8 mouse cellular contexts compared by ENCODE assay signal in the genomic region with DNA sequence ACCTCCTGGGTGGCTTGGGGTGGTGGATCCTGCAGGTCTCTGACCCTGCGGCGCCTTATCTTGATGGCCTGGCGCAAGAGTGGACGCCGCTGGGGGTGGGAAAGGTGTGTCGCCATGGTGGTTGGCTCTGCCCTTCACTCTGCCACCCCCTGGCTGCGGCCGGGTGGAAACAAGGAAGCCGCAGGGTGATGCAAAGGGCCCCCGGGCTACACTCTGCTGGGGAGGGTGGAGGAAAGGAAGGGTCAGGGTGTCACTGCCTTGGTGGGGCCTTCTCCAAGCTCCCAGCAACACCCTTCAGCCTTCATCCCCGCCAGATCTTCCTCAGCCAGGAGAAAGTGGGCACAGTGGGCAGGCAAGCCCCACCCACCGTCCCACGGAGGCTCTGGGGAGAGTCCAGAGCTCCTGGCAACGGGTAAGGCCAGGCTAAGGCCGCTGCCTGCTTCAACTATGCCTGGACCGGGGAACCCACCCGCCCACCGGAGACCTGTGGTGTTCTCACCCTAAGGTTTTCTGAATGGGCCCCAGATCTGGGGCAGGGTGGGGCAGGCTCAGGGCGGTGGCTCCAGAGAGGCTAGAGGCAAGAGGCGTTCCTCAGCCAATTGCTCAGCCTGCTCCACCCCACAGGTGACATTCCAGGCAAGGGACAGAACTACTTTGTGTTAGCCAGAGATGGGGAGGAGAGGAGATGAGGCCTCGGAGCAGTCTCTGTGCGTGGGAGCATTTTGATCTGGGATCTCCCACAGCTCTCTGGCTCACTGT. TPM values are rescaled to one million over a fixed set of nuclear protein-coding genes. Genes with fewer than 3 reads are reported as not detected.
A peak's percentile ranks its signal among the peaks of the same experiment; 100 is the strongest.
DNase-seq lines count a peak whose midpoint lies in the region; ATAC-seq and TF ChIP-seq lines count a peak whose summit lies in the region.

Gene Unc13d, minus strand, starts transcription at position 516 of the 759 bp plus-strand sequence.

- H3K9me3 ChIP-seq in forebrain, postnatal 0 days (ENCODE audit: low read length): no peaks in the 10 kb centered on the region
- no peaks in the 10 kb centered on the region for H3K9me3 ChIP-seq in midbrain, postnatal 0 days (ENCODE audit: low read length)

- TF ChIP-seq POLR2A in bone marrow, adult 2 months (IDR thresholded peaks at IDR 0.05; ENCODE audit: borderline replicate concordance, control insufficient read depth, low read depth, low read length): peak; percentile 85
- no peak for TF ChIP-seq POLR2A in liver, adult 2 months (IDR thresholded peaks at IDR 0.05; ENCODE audit: extremely low read depth, insufficient read depth, low read length)

- peaks cover 2% of the 10 kb centered on the region; the same call in 1 of the 2 replicates for H3K4me1 ChIP-seq in bone marrow, adult 2 months (ENCODE audit: control insufficient read depth, insufficient read depth, low read length)
- 0 out of 2 replicates have a peak, but pooled peaks cover 3% of the 10 kb centered on the region for H3K4me1 ChIP-seq in forebrain, postnatal 0 days (ENCODE audit: insufficient read depth)
- no peaks in the 10 kb centered on the region for H3K4me1 ChIP-seq in liver, adult 2 months (ENCODE audit: control insufficient read depth, insufficient read depth, low read length)
- no peaks in the 10 kb centered on the region for H3K4me1 ChIP-seq in midbrain, postnatal 0 days (ENCODE audit: insufficient read depth, low read length)

- no peaks in the 10 kb centered on the region for H3K79me2 ChIP-seq in liver, adult 2 months (ENCODE audit: control insufficient read depth, insufficient read depth, low read length)

- peak within 1 kb of the TSS; percentile 98 for H3K27ac ChIP-seq in bone marrow, adult 2 months (ENCODE audit: control insufficient read depth, insufficient read depth, low read depth, low read length, poor library complexity)
- no peak within 1 kb of the TSS for H3K27ac ChIP-seq in forebrain, postnatal 0 days (ENCODE audit: low read depth, low read length)
- peak within 1 kb of the TSS; percentile 40; the same call in 1 of the 2 replicates for H3K27ac ChIP-seq in liver, adult 2 months (replicated peaks; ENCODE audit: insufficient read depth, low read depth, low read length)
- H3K27ac ChIP-seq in midbrain, postnatal 0 days (ENCODE audit: low read depth, low read length): no peak within 1 kb of the TSS

- ATAC-seq in forebrain, postnatal 0 days: no peak
- ATAC-seq in midbrain, postnatal 0 days (ENCODE audit: low FRiP score): no peak

- 0 out of 2 replicates have a peak within 1 kb of the TSS, but pooled peaks have one; percentile 14 for H3K9ac ChIP-seq in forebrain, postnatal 0 days
- H3K9ac ChIP-seq in liver, adult 2 months (ENCODE audit: low read depth, low read length): peak within 1 kb of the TSS; percentile 69
- peak within 1 kb of the TSS; percentile 50; the same call in 1 of the 2 replicates for H3K9ac ChIP-seq in midbrain, postnatal 0 days (replicated peaks; ENCODE audit: low read length, poor library complexity, severe bottlenecking)

- H3K4me3 ChIP-seq in bone marrow, adult 2 months (replicated peaks; ENCODE audit: control insufficient read depth, low read depth, low read length): peak within 1 kb of the TSS; percentile 71
- H3K4me3 ChIP-seq in forebrain, postnatal 0 days (ENCODE audit: low read depth, low read length): no peak within 1 kb of the TSS
- peak within 1 kb of the TSS; percentile 56 for H3K4me3 ChIP-seq in liver, adult 2 months (ENCODE audit: insufficient read depth, low read depth, low read length)
- H3K4me3 ChIP-seq in midbrain, postnatal 0 days (ENCODE audit: low read depth, low read length): no peak within 1 kb of the TSS

- WGBS in bone marrow, adult 2 months: 2% methylated on average over 22 of the region's 22 CpGs
- 71% methylated on average over 22 of the region's 22 CpGs for WGBS in forebrain, postnatal 0 days
- 54% methylated on average over 22 of the region's 22 CpGs for WGBS in liver, adult 2 months
- 67% methylated on average over 22 of the region's 22 CpGs for WGBS in midbrain, postnatal 0 days

- peaks cover 40% of the 10 kb centered on the region for H3K36me3 ChIP-seq in forebrain, postnatal 0 days (ENCODE audit: insufficient read depth)
- peaks cover 16% of the 10 kb centered on the region for H3K36me3 ChIP-seq in liver, adult 2 months (ENCODE audit: control insufficient read depth, insufficient read depth, low read length)
- peaks cover 32% of the 10 kb centered on the region for H3K36me3 ChIP-seq in midbrain, postnatal 0 days (ENCODE audit: insufficient read depth, low read length)

- DNase-seq in cerebellum, adult 11 months: peak; percentile 39
- no peak for DNase-seq in cerebellum, postnatal 4 days (ENCODE audit: low spot score in 2 of 2)
- no peak for DNase-seq in forebrain, postnatal 0 days
- no peak for DNase-seq in liver, adult 2 months (ENCODE audit: extremely low read depth, low read depth, low spot score)
- no peak for DNase-seq in midbrain, postnatal 0 days (ENCODE audit: low spot score)
- DNase-seq in thymus, postnatal 36 days: peak; percentile 77 to 86
- DNase-seq in frontal cortex, postnatal 14 days (ENCODE audit: low spot score in 2 of 2): no peak

- H3K27me3 ChIP-seq in forebrain, postnatal 0 days (ENCODE audit: insufficient read depth, low read length): no peaks in the 10 kb centered on the region
- no peaks in the 10 kb centered on the region for H3K27me3 ChIP-seq in liver, adult 2 months (ENCODE audit: control insufficient read depth, insufficient read depth, low read length)
- H3K27me3 ChIP-seq in midbrain, postnatal 0 days (ENCODE audit: insufficient read depth, low read length): no peaks in the 10 kb centered on the region

- H3K4me2 ChIP-seq in forebrain, postnatal 0 days (ENCODE audit: low read depth): 0 out of 2 replicates have a peak within 1 kb of the TSS, but pooled peaks have one; percentile 19
- H3K4me2 ChIP-seq in midbrain, postnatal 0 days (ENCODE audit: low read depth, low read length, poor library complexity, severe bottlenecking): peak within 1 kb of the TSS; percentile 32

- peak; percentile 55 for TF ChIP-seq CTCF in bone marrow, adult 2 months (IDR thresholded peaks at IDR 0.05; ENCODE audit: control insufficient read depth, insufficient read depth, low read length)
- TF ChIP-seq CTCF in forebrain, postnatal 0 days (IDR thresholded peaks at IDR 0.05; ENCODE audit: low read depth): no peak
- TF ChIP-seq CTCF in liver, adult 2 months (IDR thresholded peaks at IDR 0.05; ENCODE audit: low read depth, low read length): peak; percentile 47; the same call in 1 of the 2 replicates
- TF ChIP-seq CTCF in midbrain, postnatal 0 days (IDR thresholded peaks at IDR 0.05): peak; percentile 26

RNA-seq across cellular contexts. Expression of gene Unc13d, which starts in this region (rescaled TPM):
- 31.2 and 63.0 TPM in 2 replicates for polyA plus RNA-seq in bone marrow, adult 2 months (2011; ENCODE audit: insufficient read depth, insufficient read length, low replicate concordance, missing spikeins)
- total RNA-seq in forebrain, postnatal 0 days (2014; rRNA removed): 0.46 and 0.86 TPM in 2 replicates
- polyA plus RNA-seq in forebrain, postnatal 0 days (2015; fragmentation: Nextera tagmentation; extraction: Ambion mirVana): 0.29 and 0.58 TPM in 2 replicates
- total RNA-seq in liver, adult 2 months (2014; rRNA removed): 0.37 and 0.87 TPM in 2 replicates
- 0.54 and 1.4 TPM in 2 replicates for polyA plus RNA-seq in liver, adult 2 months (2012; rRNA removed)
- 0.22 and 0.71 TPM in 2 replicates for total RNA-seq in midbrain, postnatal 0 days (2014; rRNA removed)
- polyA plus RNA-seq in midbrain, postnatal 0 days (2015; fragmentation: Nextera tagmentation; extraction: Ambion mirVana): 0.67 and 0.77 TPM in 2 replicates

Comparison
In these comparisons a context has a peak if more than half of its experiments do, and no peak if none do; other contexts are left out.
1. RNA of gene Unc13d (polyA plus RNA-seq): 31.2 to 63.0 TPM in bone marrow, adult 2 months; 0.54 to 1.4 TPM in liver, adult 2 months, 0.67 to 0.77 TPM in midbrain, postnatal 0 days and 0.29 to 0.58 TPM in forebrain, postnatal 0 days; every median in the first group is over 10 times any median in the second.
2. DNase-seq: peak in cerebellum, adult 11 months (single experiment) and thymus, postnatal 36 days (2 of 2); none in cerebellum, postnatal 4 days (0 of 2), forebrain, postnatal 0 days (single experiment), liver, adult 2 months (single experiment), midbrain, postnatal 0 days (single experiment) and frontal cortex, postnatal 14 days (0 of 2).
3. H3K27ac ChIP-seq: peak in bone marrow, adult 2 months (single experiment) and liver, adult 2 months (single experiment); none in forebrain, postnatal 0 days (single experiment) and midbrain, postnatal 0 days (single experiment).
4. H3K4me3 ChIP-seq: peak in bone marrow, adult 2 months (single experiment) and liver, adult 2 months (single experiment); none in forebrain, postnatal 0 days (single experiment) and midbrain, postnatal 0 days (single experiment).
5. H3K9ac ChIP-seq: peak in every context shown above with its lines; median percentile 69 in liver, adult 2 months; 50 in midbrain, postnatal 0 days; 14 in forebrain, postnatal 0 days.